Mouse (Mus musculus): ENCODE measurements at regions not wholly inside any gene's neighbourhood (a gene's known extent, or its start where the extent isn't known, plus 50 kb on each side); places are given as distances from the start of the nearest gene placed in this dataset.

DNA sequence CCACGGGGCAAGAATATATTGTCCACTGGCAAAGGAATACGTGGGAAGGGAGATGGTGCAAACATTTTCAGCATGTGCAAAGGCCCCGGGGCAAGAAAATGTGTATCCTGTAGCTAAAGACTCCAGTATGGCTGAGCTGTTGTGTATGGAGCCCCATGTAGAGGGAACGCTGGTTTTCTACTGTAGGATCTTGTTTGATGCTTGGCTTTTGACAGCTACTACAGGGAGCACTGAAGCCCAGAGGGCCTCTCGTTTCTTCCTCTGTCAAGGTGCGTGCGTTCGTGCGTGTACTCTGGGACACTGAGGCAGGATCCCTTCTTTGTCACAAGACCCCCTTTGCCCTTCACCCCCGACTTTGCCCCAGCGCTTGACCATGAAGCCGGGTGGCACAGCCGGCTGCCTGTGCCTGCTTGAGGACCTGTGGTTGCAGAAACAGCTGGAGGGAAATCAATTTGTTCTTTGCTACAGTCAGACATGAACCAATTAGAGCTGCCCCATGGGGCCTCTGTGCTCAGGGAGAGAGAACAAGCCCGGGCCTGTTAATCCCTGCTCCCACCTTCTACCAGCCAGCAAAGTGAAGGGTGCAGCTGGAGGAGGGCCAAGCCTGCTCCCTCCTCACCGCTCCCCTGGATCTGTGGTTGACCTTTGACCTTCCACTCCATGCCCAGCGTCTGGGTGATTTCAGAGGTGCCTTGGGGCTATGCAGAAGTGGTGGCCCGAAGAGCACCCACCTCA is 329.5 kb upstream of the Dio3 start:
- no peak for DNase-seq
- intact Hi-C loops (cut with DNase I): no loop called here

DNA sequence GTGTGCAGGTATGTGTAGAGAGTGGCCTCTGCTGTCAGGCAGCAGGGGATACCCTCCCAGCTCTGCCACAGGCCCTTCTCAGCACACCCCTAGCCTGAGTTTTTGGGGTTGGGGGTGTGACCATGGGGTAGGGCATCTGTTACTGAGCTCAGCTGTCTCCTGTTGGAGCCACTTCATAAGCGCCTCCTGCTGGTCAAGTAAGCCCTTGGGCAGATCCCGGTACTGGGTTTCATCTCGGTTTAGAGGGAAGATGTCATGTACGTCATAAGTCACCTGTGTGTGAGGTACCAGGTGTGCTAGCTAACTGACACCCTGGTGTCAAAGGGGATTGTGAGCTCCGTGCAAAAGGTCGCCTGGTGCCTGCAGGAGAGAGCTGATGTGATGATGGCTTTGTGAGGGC is 328.2 kb upstream of the Dio3 start:
- DNase-seq: no peak
- intact Hi-C loops (cut with DNase I): no loop called here

DNA sequence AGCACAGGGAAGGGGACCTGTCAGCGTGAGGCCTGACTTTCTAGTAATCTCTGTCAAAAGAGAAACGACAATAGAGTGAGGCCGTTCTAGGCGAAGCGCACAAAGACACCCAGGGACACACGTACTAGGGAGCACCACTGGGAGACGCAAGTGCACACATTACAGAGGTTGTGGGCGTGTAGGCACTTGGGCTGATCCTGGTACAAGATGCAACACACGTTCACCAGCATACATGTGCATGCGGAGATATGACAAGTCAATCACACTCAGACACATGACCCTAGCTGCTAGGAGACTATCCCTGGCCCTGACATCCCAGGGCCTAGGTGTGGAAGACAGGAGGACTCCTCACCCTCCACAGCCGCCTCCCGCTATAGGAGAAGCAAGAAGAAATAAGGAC is 327.4 kb upstream of the Dio3 start:
- intact Hi-C loops (cut with DNase I): no loop called here
- no peak for DNase-seq

DNA sequence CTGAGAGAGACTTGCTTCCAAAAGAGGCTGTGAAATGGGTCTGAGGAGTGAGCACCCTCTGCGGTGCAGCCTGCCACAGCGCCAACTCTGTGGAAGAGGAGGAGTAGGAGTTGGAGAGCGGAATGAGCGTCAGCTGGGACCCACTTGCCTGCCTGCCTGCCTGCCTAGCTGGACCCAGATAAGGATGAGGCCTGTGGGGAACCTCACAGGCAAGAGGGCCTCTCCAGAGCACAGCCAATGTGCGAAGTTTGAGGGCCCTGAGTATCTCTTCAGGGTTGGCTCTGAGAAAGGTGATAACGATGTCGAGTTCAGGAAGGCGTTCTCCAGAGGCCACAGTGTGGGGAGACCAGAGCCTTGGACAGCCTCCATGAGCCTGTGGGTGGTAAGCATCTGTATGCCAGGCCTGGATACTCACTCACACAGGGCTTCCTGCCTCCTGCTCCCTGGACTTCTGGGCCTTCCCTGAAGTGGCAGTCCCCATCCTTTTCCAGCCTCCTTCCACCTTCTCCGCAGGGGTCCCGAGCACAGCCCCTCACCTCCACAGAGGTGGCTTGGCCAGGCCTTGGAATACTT is 326.9 kb upstream of the Dio3 start:
- intact Hi-C loops (cut with DNase I): no loop called here
- no peak for DNase-seq

DNA sequence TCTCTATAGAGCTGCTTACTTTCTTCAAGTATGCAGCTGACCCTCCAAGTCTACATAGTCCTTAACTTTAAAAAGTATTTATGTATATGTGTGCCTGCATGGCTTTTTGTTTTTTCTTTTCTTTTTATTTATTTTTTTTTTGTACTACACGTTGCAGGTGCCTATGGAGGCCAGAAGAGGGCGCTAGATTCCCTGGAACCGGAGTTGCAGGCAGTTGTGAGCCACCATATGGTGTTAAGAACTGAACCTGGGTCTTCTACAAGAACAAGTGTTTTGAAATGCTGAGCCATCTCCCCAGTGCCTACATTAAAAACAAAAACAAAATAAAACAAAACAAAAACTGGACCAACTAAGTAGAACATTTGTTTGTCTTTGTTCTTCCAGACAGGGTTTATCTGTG is 325.9 kb upstream of the Dio3 start:
- DNase-seq: no peak
- intact Hi-C loops (cut with DNase I): no loop called here

DNA sequence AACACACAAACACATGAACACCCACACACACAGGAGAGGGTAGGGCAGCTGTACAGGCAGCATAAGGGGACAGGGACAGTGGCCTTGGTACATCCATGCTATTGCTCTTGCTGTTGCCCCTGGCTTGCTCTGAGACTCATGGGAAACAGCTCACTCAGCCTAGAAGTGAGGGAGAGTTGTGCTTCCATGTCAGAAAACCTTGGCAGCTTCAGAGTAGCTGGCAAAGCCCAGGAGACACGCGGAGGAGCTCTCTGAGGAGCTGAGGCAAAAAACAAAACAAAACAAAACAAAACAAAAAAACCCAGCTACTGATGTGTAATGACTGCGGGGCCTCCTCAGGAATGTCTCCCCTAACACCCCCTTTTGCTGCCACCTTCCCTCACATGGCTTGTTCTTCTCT is 321.6 kb upstream of the Dio3 start:
- intact Hi-C loops (cut with DNase I): no loop called here
- no peak for DNase-seq

DNA sequence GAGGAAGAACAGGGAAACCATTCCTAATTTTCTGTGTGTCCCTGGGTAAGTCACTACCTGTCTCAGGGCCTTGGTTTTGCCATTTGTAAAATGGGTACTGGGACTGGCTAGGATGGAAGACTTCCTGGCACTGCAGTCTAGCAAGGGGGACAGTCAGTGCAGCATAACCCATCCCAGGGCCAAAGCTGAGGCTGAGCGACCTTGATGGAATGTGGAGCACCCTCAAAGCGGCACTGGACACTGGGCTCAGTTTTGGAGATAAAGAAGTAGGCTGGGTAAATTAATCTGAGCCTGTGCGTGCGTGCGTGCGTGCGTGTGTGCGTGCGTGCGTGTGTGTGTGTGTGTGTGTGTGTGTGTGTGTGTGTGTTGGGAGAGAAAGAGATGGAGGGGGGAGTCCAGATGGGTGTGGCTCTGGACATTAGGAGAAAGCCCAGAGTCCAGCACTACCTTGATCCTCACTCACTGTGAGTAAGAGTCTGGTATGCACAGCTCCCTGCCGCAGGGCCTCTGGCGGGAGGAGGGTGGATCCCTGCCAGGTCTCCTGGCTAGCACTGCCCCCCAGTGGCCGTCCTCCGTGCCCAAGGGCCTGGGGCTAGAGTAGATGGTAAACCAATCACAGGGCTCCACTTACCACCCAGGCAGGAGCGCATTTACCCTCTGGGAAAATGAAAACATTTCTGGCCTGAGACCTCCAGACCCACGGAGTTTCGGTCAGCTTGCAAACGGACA is 320.3 kb upstream of the Dio3 start:
- peak; percentile 57 to 61 for DNase-seq
- intact Hi-C loops (cut with DNase I): loop anchor here (1.0 kb wide), 1 partner anchor 525 kb away; no protein-coding TSS in a partner anchor

DNA sequence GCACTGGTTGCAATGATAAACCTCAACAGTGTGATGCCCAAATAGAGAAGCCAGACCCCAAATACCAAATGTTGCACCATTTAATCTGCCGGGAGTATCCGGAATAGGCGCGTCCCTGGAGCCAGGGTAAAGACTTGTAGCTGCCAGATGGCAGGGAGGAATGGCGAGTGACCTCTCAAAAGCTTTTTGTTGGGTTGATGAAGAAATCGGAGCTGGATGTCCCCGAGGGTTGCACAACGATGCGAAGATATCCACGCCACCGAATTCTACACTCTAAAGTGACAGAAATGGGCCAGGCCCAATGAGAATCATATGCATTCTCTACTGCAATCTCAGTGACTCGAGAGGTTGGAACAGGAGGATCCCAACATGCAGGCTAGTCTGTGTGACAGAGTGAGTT is 312.1 kb upstream of the Dio3 start:
- no peak for DNase-seq
- intact Hi-C loops (cut with DNase I): no loop called here

DNA sequence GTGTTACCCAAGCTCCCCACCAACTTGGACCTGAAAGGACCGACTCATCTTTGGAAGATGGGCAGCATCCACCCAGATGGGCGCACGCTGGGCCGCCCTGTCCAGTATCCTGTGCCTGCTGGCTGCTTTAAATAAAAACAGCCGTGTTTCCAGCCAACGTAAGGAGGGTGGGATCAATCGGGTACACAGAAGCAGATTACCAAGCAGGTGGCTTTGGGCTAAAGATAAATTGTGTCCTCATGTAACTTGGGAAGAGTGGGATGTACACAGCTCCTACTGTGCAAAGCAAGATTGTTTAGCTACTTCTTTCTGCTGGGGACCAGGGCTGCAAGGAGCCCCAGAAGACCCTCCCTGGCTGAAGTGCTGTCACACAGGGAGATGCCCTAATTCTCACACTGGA is 310.6 kb upstream of the Dio3 start:
- intact Hi-C loops (cut with DNase I): no loop called here
- no peak for DNase-seq

DNA sequence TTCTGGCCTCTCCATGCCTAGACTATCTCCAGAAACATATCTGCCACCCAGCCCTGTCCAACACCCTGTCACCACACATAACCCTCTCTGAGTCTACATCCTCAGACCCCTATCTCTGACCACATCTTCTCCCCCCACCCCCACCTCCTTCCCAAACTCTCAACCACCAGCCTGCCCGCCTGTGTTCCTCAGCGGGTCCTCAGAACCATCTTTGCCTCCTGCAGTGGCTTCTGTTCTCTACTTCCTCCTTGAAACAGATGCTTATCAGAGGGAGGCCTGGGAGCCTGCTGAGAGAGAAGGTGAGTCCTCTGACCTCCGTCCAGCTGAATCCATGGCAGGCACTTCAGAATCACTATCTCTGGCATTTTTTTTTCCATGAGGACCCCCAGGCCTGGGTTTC is 307.4 kb upstream of the Dio3 start:
- no peak for DNase-seq
- intact Hi-C loops (cut with DNase I): no loop called here

DNA sequence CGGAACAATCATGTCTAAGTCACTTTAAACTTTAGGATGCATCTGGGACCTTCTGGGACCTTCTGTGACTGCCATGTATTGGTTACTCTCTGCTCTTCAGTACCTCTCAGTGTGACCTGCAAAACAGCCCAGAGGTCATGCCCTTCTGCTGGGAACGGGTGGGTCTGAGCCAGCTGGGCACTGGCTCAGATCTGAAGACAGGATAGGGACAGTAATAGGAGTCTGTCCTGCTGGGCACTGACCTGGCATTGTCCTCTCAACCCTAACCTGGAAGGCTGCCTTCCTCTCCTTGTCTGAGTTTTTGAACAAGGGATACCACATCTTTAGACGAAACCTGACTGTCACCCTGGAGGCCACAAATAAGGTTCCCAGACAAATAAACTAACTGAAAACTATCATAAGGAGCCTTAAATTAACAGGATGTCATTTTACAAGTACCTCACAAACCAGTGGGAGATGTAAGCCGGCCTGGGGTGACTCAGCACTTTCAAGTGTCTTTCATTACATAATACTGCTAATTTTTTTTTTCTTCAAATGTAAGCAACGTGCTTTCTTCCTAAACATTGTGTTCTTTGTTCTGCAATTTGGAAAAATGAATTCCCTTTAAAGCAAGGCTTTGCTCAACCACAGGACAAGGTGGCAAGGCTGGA is 306.4 kb upstream of the Dio3 start:
- intact Hi-C loops (cut with DNase I): no loop called here
- no peak for DNase-seq

DNA sequence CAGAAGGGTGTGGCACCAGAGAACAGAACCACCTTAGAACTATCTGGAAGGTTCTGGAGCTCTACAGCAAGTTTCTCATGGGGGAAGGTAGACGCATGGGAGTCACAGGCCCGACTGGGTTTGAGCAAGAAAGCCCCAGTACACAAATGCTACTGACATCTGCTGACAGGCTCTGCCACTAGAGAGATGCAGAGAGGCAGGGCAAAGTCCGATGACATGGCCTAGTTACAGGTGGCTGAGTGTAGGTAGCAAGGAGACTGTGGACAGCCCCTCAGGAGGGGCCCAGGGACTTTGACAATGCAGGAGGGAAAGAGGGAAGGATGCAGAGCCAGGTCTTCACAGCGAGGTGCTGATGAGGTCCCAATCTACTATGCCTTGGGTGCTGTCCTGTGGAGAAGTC is 305.3 kb upstream of the Dio3 start:
- DNase-seq: no peak
- intact Hi-C loops (cut with DNase I): no loop called here

DNA sequence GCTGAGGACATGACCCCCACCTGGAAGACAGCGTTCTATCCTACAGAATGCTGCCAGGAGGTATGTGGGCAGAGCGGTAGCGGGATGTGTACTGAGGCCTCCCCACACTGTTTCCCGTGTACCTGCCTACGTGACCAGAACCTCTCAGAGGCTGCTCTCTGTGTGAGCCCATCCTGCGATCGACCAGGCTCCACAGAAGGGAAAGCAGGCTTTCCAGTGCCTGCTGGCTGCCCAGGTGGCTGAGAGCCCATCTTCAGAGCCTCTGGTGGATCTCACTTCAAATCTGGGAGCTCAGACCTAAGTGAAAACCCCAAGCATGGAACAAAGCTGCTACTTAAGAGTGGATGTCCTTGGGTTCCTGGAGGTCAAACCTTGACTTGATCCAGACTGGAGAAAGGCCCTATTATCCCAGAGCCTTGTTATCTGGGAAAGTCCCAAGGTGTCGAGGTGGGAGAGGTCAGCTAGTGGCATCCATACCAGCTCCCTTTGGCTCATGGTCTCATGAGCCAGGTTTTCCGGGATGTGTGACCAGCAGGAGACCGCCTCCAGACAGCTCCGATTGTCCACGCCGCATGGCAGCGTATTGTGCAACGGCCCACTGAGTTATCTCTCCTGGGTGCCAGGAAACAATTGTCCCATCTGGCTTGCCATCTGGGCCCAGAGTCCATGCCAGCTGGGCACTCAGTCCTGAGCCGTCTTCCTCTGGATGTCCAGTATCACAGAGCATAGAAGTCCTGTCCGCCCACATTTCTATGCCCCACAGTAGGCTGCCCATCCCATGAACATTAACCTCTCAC is 303.5 kb upstream of the Dio3 start:
- DNase-seq: no peak
- intact Hi-C loops (cut with DNase I): no loop called here

DNA sequence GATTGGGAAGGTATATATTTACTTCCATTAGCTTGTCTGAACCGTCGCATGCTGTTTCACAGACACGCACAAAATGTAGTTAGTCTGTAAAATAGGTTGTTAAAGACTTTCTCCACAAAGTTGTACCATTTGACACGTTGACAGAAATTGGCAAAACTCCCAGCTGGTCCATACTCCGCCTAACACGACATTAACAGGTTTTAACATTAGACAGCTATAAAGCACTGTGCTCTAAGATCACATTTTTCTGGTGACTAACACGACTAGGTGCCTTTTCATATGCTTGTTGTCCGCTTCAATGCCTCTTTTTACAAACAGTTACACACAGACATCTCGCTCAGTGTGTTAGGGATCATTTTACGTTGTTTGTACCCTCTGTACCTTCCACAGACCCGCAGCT is 294.2 kb upstream of the Dio3 start:
- no peak for DNase-seq
- intact Hi-C loops (cut with DNase I): no loop called here

DNA sequence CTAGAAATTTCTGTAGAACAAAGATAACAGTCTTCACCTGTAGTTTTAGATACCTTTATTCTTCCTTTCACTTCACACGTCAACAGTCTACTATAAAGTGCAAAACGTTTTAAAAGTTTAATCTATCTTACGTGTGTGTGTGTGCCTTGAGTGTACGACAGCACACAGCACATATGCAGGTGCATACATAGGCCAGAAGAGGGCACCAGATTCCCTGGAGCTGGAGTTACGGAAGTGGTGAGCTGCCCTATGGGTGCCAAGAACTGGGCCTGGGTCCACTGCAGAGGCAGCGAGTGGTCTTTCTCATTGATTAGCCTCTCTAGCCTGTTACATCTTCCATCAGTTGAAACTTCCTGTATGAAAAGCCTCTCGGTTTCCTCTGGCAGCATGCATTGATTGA is 285.5 kb upstream of the Dio3 start:
- DNase-seq: no peak
- intact Hi-C loops (cut with DNase I): no loop called here

DNA sequence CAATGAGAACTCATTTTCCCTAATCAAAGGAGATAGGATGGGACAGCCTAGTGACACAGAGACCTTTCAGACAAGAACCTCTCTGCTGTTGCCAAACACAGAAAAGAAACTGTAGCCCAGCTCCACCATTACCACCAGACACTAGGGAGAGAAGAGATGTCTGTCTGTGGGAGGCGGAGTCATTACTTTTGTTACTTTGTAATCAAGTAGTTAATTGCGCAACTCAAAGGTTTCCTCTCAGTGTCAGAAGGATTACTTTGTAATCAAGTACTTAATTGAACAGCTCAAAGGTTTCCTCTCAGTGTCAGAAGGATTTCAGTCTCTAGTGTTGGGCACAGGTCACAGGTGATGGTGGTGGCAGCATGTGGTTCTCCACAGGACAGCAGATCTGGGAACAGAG is 276.2 kb upstream of the Dio3 start:
- intact Hi-C loops (cut with DNase I): no loop called here
- DNase-seq: no peak

DNA sequence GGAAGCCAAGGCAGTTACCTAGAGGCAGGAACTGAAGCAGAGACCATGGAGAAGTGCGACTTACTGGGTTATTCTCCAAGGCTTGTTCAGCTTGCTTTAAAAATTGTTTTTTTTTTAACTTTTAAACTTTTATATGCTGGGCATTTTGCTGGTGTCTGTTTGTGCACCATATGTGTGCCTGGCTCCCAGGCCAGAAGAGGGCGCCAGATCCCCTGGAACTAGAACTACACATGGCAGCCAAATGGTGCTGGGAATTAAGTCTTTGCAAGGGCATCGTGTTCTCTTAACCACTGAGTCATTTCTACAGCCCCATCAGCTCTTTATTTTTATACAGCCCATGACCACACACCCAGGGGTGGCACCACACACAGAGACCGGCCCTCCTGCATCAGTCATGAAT is 269.7 kb upstream of the Dio3 start:
- intact Hi-C loops (cut with DNase I): no loop called here

DNA sequence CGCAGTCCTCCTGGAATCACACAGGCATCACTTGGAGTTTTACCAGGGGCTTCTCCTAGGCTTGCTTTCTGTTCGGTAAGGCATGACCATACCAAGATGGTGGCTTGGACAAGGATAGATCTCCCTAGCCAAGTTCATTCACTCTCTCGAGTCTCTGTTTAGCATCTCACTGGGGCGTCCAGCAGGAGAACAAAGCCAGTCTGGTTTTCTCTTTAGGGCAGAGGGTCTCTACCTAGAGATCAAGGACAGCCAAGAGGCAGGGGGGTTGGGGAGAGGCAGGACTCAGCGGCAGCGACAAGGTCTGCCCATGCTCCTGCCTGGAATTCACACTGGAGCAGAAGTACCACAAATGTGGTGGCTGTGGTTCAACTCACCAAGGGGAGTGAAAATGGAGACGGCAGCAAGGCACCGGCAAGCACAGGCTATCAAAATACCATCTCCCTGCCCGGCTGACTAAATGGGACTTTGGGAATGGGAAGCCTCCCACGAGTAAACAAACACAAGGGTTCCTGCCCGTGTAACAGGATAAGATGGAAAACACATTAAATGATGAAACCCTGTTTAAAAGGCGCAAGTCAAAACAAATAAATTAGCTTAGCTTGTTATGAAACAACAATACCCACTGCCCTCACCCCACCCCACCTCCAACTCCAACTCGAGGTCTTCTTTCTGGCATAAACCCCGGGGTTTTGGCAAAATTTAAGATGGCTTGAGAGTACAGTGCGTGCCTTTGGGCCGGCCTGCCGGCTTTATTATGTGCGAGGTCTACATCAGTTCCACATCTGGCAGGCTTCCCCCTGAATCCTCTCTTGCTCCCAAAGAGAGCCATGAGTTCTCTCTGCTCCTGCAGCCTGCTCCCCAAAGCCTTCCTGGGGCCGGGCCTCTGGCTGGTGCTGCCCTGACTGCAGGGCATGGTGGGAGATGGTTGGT is 258.1 kb upstream of the Dio3 start:
- intact Hi-C loops (cut with DNase I): no loop called here
- peak; percentile 23 to 36 for DNase-seq

More for the DNA sequence above, 269.7 kb upstream of the Dio3 start:
- no peak for DNase-seq

DNA sequence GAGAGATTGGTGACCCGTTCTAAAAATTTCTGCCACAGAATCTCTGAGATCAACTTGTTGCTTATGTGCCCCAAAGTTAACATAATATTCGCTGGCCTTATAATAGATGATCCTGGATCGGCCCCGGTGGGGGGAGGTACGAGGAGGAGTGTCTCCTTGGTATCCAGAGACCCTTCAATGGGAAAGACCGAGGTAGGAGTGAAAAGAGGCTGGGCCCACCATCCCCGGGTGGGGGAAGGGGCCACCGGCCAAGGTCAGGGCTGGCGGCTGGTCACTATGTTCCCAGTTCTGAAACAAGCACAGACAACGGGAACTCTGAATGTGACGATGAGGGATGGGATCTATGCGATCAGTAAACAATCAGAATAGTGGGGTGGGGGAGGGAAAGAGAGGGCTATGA is 257.2 kb upstream of the Dio3 start:
- no peak for DNase-seq
- intact Hi-C loops (cut with DNase I): no loop called here

DNA sequence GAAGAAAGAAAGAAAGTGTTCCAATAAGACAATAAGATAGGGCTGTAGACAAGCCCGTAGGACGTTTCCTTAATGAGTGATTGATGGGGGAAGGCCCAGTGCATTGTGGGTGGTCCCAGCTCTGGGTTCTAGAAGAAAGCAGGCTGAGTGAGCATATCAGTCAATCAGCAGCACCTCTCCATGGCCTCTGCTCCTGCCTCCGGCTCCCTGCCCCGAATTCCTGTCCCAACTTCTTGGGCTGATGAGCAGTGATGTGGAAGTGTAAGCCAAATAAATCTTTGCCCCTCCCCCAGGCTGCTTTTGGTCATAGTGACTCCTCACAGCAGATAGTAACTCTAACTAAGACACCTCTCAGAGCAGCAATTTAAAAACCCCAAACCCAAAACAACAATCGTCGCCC is 256.2 kb upstream of the Dio3 start:
- intact Hi-C loops (cut with DNase I): no loop called here
- DNase-seq: no peak
